Mouse (Mus musculus): ENCODE results near the gene Mterf2.

Mterf2 gene

GRCm38 (mm10) chr10:85127395-85128287 is at the start of gene Mterf2:
Mterf2 (minus strand) TSS chr10:85128027.
- DNase-seq (ENCODE audit: low spot score) = peak; percentile 56

- DNase-seq (ENCODE audit: low spot score) = no peak
Observed at GRCm38 (mm10) chr10:85176640-85177039, 48.8 kb upstream of the Mterf2 start.

GRCm38 (mm10) chr10:85165306-85165705 is 37.5 kb upstream of the Mterf2 start:
- no peak for DNase-seq (ENCODE audit: low spot score)

DNA sequence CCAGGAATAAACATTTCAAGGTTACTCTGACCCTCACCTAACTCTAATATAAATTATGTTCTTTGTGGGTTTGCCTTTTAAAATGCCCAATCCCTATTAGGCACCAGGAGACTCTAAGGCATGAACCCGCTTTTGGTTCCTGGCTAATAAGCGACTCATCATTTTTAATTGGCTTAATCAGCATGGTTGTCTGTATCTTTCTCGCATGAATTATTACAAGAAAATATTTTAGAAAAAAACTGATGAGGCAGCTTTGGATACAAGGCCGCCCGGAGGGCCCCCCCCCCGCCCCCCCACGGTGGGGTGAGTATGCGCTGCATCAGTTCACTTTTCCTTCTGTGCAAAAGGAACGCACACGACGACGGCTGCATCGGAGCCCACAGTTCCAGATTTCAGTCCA is 37.0 kb upstream of the Mterf2 start:
- no peak for DNase-seq (ENCODE audit: low spot score)

DNA sequence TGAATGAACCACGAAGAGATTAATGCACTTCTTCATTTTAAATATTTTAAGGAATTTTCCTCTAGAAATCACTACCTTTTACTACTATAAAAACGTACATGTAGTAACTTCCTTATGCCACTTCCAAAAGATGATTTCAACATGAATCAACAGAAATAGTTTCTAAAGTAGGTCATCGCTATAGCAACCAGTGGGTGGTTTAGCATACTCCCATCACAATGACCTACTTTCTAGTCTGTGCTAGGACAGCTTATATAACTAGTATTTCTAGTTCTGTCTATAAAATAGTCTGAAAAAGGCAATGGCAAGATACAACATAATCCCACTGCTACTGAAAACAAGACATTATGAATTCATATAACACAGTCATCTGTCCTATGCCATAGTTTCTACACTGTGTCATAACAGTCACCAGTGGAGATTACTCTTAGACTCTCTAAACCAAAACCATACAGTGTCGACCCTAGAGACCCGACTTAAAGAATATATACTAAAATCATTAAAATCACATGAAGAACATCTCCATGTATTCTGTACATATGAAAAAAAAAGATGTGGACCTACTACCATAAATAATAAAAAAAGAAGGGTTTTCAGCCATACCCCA is 34.0 kb upstream of the Mterf2 start:
- DNase-seq (ENCODE audit: low spot score) = no peak

DNA sequence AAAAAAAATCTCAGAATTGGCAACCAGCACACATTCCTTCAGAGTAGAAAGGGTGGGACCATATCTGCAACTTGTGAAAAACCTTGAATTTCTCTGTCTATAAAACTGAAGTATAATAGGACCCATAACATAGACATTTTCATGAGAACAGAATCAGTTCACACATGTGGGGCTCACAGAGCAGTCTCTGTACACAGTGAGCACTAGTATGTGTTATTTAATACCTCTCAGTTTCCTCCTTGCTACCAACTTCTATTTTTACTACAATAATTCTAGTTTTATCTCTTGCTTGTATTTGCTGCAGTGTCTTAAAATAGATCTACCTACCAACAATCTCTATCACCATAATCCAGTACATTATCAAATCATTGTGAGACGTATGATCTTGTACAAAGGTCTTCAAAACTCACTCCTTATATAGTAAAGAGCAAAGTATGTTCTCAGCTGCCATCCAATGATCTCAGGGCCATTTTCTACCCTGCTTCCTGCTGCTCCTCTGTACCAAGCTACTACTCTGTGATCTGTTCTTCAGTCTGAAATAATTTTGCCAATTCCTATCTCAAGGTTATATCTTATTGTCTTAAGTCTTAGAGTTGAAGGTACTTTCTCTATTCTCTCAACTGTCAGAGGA is 32.3 kb upstream of the Mterf2 start:
- DNase-seq (ENCODE audit: low spot score) = no peak

GRCm38 (mm10) chr10:85157451-85157850 is 29.6 kb upstream of the Mterf2 start:
- no peak for DNase-seq (ENCODE audit: low spot score)

- DNase-seq (ENCODE audit: low spot score) = no peak
Observed at GRCm38 (mm10) chr10:85154195-85154594, 26.4 kb upstream of the Mterf2 start.

DNA sequence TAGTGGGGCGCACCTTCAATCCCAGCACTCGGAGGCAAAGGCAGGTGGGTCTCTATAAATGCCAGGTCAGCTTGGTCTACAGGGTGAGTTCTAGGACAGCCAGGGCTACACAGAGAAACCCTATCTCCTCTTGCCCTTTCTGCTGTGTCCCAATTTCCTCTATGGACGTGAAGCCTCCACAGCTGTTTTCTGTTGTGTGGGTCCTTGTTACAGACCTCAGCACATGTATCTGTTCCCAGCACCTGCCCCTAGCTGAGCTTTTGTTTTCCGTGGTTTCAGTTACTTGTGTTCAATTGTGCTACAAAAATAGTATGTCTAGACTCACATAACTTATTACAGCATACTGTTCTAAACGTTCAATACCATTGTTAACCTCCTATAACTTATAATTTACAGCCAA is 21.4 kb upstream of the Mterf2 start:
- DNase-seq (ENCODE audit: low spot score) = no peak

DNA sequence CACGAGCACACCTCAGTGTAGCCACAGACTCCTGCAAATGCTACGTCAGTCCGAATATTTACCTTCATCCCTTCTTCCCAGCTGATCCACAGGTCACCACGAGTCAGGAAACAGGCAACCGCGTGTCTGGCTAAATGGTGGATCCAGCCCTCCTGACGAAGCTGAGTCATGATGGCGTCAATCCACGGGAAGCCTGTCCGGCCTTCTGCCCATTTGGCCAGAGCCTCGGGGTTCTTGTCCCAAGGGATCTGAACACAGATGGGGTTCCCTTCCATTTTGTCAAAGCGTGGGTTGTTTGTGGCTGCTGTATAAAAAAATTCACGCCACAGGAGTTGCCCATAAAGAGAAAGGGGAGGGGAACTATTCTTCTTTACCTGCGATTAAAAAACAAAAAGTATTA is 18.5 kb upstream of the Mterf2 start:
- DNase-seq (ENCODE audit: low spot score) = no peak

DNA sequence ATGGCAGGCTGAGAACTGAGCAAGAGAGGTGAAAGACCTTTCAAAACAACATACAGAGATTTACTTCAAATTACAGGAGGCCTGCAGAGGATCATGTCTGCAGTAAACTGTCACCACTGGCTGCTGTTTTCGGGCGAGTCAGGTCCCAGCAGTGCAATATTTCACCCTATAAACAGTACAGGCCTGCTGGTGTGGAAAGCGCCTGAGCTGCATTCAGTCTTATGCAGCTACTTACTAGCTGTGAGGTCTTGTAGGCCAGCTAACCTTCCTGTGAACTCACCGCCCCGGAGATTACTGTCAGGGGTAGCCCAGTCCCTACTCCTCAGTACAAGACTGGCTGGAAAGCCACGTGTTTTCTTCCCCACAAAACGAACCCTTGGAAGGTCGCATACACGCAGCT is 13.6 kb upstream of the Mterf2 start:
- no peak for DNase-seq (ENCODE audit: low spot score)

DNA sequence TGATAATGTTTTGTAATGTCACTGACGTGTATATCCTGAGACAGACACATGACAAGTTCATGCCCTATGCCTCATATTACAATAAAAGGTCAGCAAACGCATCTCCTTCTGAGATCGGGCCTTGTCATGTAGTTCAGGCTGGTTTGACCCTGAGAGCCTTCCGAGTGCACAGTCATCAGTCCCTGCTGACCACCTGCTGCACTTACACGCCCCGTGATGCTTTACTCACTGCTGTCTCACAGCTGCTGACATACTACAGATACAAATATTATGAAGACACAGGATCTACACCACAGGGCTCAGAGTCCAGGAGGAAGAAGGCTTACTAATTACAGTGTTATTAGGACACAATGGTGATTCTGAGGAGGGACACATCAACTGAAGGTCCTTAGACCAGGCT is 8.7 kb upstream of the Mterf2 start:
- no peak for DNase-seq (ENCODE audit: low spot score)

GRCm38 (mm10) chr10:85128453-85128852 is 626 bp upstream of the Mterf2 start:
- DNase-seq (ENCODE audit: low spot score) = no peak

DNA sequence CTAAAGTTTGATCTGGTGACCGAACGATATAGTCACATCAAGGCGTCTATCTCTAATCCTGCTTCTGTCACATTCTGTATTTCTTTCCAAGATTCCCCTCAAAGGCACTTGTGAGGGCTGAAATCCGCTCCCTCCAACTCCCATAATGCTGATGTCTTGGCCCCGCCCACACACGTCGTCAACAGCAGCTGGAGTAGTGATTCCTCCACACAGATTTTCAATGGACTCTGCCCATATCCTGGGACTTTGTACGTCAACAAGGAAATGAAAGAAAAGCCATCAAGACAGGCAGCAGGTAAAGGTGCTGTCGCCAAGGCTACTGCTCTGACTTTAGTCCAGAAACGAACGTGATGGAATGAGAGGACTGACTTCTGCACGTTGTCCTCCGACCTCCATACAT is 2.6 kb downstream of the Mterf2 start:
- DNase-seq (ENCODE audit: low spot score) = no peak

DNA sequence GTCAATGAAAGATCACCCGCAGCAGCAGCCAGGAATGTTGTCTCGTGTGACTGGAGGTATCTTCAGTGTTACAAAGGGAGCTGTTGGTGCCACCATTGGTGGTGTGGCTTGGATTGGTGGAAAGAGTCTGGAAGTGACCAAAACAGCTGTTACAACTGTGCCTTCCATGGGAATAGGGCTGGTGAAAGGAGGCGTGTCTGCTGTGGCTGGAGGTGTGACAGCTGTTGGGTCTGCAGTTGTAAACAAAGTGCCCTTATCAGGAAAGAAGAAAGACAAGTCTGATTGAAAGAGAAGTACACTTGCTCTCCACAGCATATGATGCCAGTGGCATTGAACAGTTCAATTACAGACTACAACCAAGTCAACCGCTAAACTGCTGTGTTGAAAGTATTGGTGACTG is 13.4 kb downstream of the Mterf2 start:
- no peak for DNase-seq (ENCODE audit: low spot score)

GRCm38 (mm10) chr10:85103085-85103885 is 24.5 kb downstream of the Mterf2 start:
- peak; percentile 10 for DNase-seq (ENCODE audit: low spot score)

DNA sequence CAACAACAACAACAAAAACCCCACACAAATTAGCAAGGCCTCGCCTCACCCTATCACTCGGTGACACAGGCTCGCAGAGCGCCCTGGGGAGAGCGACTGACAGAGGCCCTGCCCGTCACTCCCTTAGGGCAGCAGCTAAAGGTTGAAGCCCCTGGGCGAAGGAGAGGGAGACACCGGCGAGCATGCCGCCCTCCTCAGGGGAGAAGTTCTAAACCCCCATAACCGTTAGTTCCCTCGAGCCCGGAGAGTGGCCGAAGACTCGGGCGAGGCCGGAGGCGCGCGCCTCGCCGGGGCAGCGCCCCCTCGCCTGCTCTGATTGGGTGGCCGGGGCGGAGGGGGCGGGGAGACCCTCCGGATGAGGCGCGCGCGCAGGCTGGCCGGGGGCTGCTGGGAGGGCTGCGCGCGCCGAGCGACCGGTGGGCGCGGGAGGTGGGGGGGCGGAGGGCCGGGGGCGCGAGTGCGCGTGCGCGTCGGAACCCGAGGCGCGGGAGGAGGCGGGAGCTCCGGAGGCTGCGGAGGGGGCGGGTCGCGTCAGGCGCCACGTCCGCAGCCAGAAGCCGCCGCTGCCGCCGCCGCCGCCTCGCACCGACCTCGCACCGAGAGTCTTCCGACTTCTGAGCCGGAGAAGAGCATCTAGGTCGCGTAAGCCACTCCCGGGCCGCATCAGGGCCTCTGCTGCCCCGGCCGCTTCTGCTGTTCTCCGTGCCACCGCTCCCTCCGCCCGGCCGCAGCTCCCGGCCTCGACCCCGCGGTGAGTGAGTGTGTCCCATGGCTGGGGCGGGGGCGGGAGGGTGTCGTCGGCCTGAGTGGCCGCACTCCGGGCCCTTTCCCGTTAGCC is 25.4 kb downstream of the Mterf2 start, which contains the start of the genes Fhl4 and Tmem263:
TSS of gene Fhl4 (minus strand) at position 249 of the 838 bp plus-strand sequence.
TSS of gene Tmem263 (plus strand) at position 381 of the 838 bp plus-strand sequence.
- peak; percentile 75 for DNase-seq (ENCODE audit: low spot score)

GRCm38 (mm10) chr10:85101841-85102240 is 26.0 kb downstream of the Mterf2 start:
- DNase-seq (ENCODE audit: low spot score) = peak; percentile 2

DNA sequence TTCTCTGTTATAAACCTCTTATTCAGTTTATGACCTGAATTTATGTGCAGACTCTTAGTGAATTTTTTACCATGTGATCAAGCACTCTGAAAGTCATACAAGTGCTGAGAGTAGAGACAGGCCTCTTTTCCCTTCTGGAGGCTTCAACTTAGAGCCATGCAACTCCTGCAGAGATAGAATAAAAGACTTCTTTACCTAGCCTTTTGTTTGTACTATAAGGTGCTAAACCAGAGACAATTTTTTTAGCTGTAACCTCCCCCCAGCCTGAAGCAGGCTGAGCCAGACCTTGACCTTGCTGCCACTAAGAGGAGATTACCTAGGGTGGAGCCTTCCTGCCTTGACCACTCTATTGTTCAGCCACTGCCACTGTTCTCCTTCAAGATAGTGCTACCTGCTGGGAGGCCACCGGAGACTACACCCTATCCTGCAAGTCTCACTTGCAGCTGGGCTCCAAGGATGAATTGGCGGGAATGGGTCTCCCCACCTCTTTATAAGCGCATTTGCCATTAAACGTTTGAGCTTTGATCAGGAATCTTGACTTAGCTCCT is 56.1 kb downstream of the Mterf2 start:
- DNase-seq (ENCODE audit: low spot score) = no peak
